Mouse (Mus musculus) intestine, embryonic 15.5 days (tissue): ENCODE data around the gene Thada. TPM values are rescaled to one million over a fixed set of nuclear protein-coding genes. Genes with fewer than 3 reads are reported as not detected.

Source experiments
- ATAC-seq: fragments of 200-750 bp; cut with Nextera tagmentation; 2 replicates; pipeline ENCODE4 v1.8.0; 2017; ENCODE audit warnings: moderate TSS enrichment, moderate library complexity
- H3K27ac ChIP-seq: fragments of 300-500 bp; sonication (generic); 2 replicates; pipeline ENCODE4 v1.5.1; 2015; ENCODE audit warnings: mild to moderate bottlenecking, inconsistent platforms
- H3K27me3 ChIP-seq: fragments of 300-500 bp; sonication (generic); replicated peaks from 2 replicates; pipeline ENCODE4 v1.6.1; 2015; ENCODE audit warnings: inconsistent platforms
- H3K36me3 ChIP-seq: fragments of 300-500 bp; sonication (generic); 2 replicates; pipeline ENCODE4 v1.6.1; 2015; ENCODE audit warnings: inconsistent platforms
- H3K4me1 ChIP-seq: fragments of 300-500 bp; sonication (generic); replicated peaks from 2 replicates; pipeline ENCODE4 v1.6.1; 2015; ENCODE audit warnings: inconsistent platforms
- H3K4me2 ChIP-seq: fragments of 300-500 bp; sonication (generic); replicated peaks from 2 replicates; pipeline ENCODE4 v1.6.1; 2015; ENCODE audit warnings: mild to moderate bottlenecking, inconsistent platforms
- H3K4me3 ChIP-seq: fragments of 300-500 bp; sonication (generic); replicated peaks from 2 replicates; pipeline ENCODE4 v1.5.1; 2015; ENCODE audit warnings: inconsistent platforms
- H3K9ac ChIP-seq: fragments of 300-500 bp; sonication (generic); 2 replicates; pipeline ENCODE4 v1.6.1; 2015; ENCODE audit warnings: inconsistent platforms
- H3K9me3 ChIP-seq: fragments of 300-500 bp; sonication (generic); 2 replicates; pipeline ENCODE4 v1.6.1; 2016; ENCODE audit warnings: inconsistent platforms
- WGBS: fragments of 180-500 bp; shearing (Covaris S2); methylation state at CpG from one replicate; pipeline ENCODE4 v1.1.7; 2015; 5-methylcytosine and 5-hydroxymethylcytosine counted together
- polyA plus RNA-seq: library from polyadenylated mRNA; unstranded; fragments of >200 nt; fragmentation: Nextera tagmentation; extraction: Ambion mirVana; gene quantifications from 2 replicates; pipeline ENCODE4 v1.2.1, GENCODE M21; 2015

Gene Thada
- polyA plus RNA-seq, 1 experiment from 2014 or later, result 6.3 TPM

GRCm38 (mm10) chr17:84352790-84353154 is 113.2 kb downstream of the Thada start:
- no peak overlapping the region for H3K4me3 ChIP-seq
- no peak for ATAC-seq
- no peaks in the 10 kb centered on the region for H3K36me3 ChIP-seq
- H3K27me3 ChIP-seq, result no peaks in the 10 kb centered on the region
- H3K4me2 ChIP-seq, result no peak overlapping the region
- H3K27ac ChIP-seq, result 0 out of 2 replicates have a peak overlapping the region, but pooled peaks have one; percentile 17
- H3K9ac ChIP-seq, result no peak overlapping the region
- peaks cover 10% of the 10 kb centered on the region for H3K4me1 ChIP-seq
- WGBS, result 89% methylated on average over 3 of the region's 3 CpGs
- no peaks in the 10 kb centered on the region for H3K9me3 ChIP-seq

GRCm38 (mm10) chr17:84351912-84352789 is 113.9 kb downstream of the Thada start:
- 70% methylated on average over 9 of the region's 9 CpGs for WGBS
- H3K4me3 ChIP-seq, result no peak overlapping the region
- no peak overlapping the region for H3K4me2 ChIP-seq
- H3K9ac ChIP-seq, result no peak overlapping the region
- H3K27ac ChIP-seq, result no peak overlapping the region
- no peaks in the 10 kb centered on the region for H3K36me3 ChIP-seq
- H3K9me3 ChIP-seq, result no peaks in the 10 kb centered on the region
- ATAC-seq, result 0 out of 2 replicates have a peak, but pooled peaks have one; percentile 32
- no peaks in the 10 kb centered on the region for H3K27me3 ChIP-seq
- peaks cover 10% of the 10 kb centered on the region for H3K4me1 ChIP-seq

DNA sequence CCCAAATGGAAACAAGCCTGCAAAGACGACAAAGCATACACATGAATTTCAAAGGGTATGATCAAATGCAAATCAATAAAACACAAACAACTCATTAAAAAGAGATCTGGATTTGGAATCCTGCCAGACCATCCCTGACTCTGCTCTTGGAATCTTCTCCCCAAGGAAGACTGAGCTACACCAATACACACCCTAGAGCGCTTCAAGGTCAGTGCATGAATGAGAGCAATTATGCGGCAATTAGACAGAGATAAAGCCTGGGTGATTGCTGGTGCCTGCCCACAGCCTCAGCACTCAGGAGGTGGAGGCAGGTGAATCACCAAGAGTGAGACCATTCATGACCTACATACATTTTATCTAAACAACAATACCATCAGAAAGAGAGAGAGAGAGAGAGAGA is 114.7 kb downstream of the Thada start:
- Histone ChIP-seq H3K36me3 (0 out of 2 replicates have a peak, but pooled peaks cover 3% of the 10 kb centered on the region), H3K9ac (no peak overlapping the region), H3K27ac (no peak overlapping the region), H3K9me3 (no peaks in the 10 kb centered on the region), H3K27me3 (no peaks in the 10 kb centered on the region), H3K4me3 (no peak overlapping the region), H3K4me1 (peaks cover 10% of the 10 kb centered on the region), H3K4me2 (no peak overlapping the region)
- ATAC-seq, result peak; percentile 95
- 47% methylated on average over 3 of the region's 3 CpGs for WGBS

DNA sequence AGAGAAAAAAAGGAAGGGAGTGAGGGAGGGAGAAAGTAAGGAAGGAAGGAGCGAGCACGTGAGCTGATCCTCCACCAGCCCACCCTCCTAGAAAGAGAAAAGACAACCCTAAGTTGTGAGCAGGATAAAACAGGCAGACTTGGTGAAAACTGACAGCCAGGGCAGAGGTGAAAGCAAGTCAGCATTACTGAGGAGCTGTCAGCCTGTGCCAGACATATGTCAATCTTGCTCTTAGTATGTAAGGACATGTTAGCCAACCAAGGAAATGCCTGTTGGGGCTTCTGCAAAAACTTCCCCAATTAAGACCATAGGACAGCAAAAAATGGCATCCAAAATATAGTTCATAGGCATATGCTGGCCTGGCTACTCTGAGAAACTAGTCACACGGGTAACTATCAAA is 117.1 kb downstream of the Thada start:
- Histone ChIP-seq H3K4me3 (no peak overlapping the region), H3K27me3 (no peaks in the 10 kb centered on the region), H3K9me3 (no peaks in the 10 kb centered on the region), H3K9ac (no peak overlapping the region), H3K36me3 (0 out of 2 replicates have a peak, but pooled peaks cover 4% of the 10 kb centered on the region), H3K27ac (no peak overlapping the region), H3K4me1 (peaks cover 8% of the 10 kb centered on the region), H3K4me2 (no peak overlapping the region)
- WGBS, result 88% methylated on average over 3 of the region's 3 CpGs
- ATAC-seq, result no peak

GRCm38 (mm10) chr17:84342299-84342817 is 123.6 kb downstream of the Thada start:
- ATAC-seq, result no peak
- 75% methylated on average over 6 of the region's 6 CpGs for WGBS

DNA sequence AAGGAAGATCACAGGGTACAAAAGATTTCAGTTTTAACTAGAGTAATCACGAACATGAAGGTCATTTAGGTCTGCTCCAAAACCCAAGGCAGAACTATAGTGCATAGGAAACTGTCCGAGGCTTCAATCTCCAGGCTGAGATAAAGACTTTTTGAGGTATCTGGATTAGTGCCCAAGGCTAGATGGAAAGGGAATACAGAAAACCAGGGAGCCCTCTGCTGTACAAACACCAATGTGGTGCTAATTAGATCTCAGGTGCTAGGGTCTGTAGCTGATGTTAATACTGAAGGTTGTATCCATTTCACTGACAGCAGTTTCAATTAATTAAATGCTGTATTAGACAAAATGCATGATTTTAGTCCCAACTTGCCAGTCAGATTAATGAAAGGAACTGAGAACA is 124.3 kb downstream of the Thada start:
- Histone ChIP-seq H3K4me3 (no peak overlapping the region), H3K9ac (no peak overlapping the region), H3K4me2 (no peak overlapping the region), H3K36me3 (0 out of 2 replicates have a peak, but pooled peaks cover 4% of the 10 kb centered on the region), H3K9me3 (no peaks in the 10 kb centered on the region), H3K4me1 (no peaks in the 10 kb centered on the region), H3K27me3 (no peaks in the 10 kb centered on the region), H3K27ac (no peak overlapping the region)
- WGBS, result 73% methylated on average over 2 of the region's 2 CpGs
- no peak for ATAC-seq

More at GRCm38 (mm10) chr17:84342299-84342817, 123.6 kb downstream of the Thada start:
- H3K36me3 ChIP-seq, result 0 out of 2 replicates have a peak, but pooled peaks cover 4% of the 10 kb centered on the region
- H3K4me1 ChIP-seq, result no peaks in the 10 kb centered on the region
- no peak overlapping the region for H3K4me2 ChIP-seq
- no peak overlapping the region for H3K4me3 ChIP-seq
- no peaks in the 10 kb centered on the region for H3K9me3 ChIP-seq
- no peaks in the 10 kb centered on the region for H3K27me3 ChIP-seq
- no peak overlapping the region for H3K27ac ChIP-seq
- no peak overlapping the region for H3K9ac ChIP-seq

GRCm38 (mm10) chr17:84340574-84340973 is 125.4 kb downstream of the Thada start:
- Histone ChIP-seq H3K36me3 (no peaks in the 10 kb centered on the region), H3K4me2 (no peak overlapping the region), H3K4me1 (no peaks in the 10 kb centered on the region), H3K4me3 (no peak overlapping the region), H3K27ac (no peak overlapping the region), H3K9ac (no peak overlapping the region), H3K9me3 (no peaks in the 10 kb centered on the region), H3K27me3 (no peaks in the 10 kb centered on the region)
- no peak for ATAC-seq
- 92% methylated on average over 3 of the region's 3 CpGs for WGBS

DNA sequence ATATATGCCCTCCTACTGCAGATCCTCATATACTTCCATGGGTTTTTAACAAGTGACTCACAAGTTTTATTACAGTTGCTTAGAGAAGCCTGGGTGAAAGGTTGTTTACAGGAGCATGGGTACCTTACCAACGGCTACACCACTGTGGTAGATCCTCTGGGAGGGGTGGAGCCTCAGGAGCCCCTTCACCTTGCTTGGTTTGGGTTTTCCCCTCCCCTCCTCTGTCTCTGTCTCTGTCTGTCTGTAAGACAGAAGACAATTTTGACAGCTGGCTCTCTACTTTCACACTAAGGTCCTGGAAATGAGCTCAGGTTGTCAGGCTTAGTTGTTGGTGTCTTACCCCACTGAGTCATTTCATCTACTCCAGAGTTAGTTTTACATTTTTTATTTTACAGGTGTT is 130.0 kb downstream of the Thada start:
- no peak overlapping the region for H3K4me3 ChIP-seq
- no peaks in the 10 kb centered on the region for H3K36me3 ChIP-seq
- H3K4me1 ChIP-seq, result no peaks in the 10 kb centered on the region
- no peaks in the 10 kb centered on the region for H3K9me3 ChIP-seq
- no peak overlapping the region for H3K27ac ChIP-seq
- H3K4me2 ChIP-seq, result no peak overlapping the region
- H3K27me3 ChIP-seq, result no peaks in the 10 kb centered on the region
- no peak overlapping the region for H3K9ac ChIP-seq
- 50% methylated on average over 1 of the region's 1 CpGs for WGBS
- peak; percentile 34; the same call in 1 of the 2 replicates for ATAC-seq

DNA sequence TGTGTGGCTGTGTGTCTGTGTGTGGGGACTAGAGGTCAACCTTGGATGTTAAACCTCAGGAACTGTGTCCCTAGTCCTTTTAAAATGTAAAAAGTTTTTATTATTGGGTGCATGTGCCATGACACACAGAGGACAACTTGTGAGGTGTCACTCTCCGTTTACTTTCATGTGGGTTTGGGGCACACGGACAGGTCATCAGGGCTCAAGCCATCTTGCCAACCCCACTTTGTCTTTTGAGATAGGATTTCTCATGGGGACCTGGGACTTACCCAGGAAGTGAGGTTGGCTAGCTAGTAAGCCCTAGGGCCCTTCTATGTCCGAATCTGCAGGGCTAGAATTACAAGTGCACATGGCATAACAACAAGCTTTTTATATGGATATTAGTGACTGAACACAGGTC is 130.9 kb downstream of the Thada start:
- Histone ChIP-seq H3K36me3 (no peaks in the 10 kb centered on the region), H3K4me3 (no peak overlapping the region)
- ATAC-seq, result no peak

GRCm38 (mm10) chr17:84334241-84335014 is 131.6 kb downstream of the Thada start:
- H3K27me3 ChIP-seq, result no peaks in the 10 kb centered on the region
- no peak overlapping the region for H3K4me3 ChIP-seq
- H3K9ac ChIP-seq, result no peak overlapping the region
- H3K4me2 ChIP-seq, result no peak overlapping the region
- H3K36me3 ChIP-seq, result no peaks in the 10 kb centered on the region
- H3K27ac ChIP-seq, result no peak overlapping the region
- no peaks in the 10 kb centered on the region for H3K9me3 ChIP-seq
- WGBS, result 68% methylated on average over 5 of the region's 5 CpGs
- no peak for ATAC-seq
- H3K4me1 ChIP-seq, result no peaks in the 10 kb centered on the region

More for the DNA sequence above, 130.9 kb downstream of the Thada start:
- Histone ChIP-seq H3K9ac (no peak overlapping the region), H3K4me2 (no peak overlapping the region), H3K9me3 (no peaks in the 10 kb centered on the region), H3K4me1 (no peaks in the 10 kb centered on the region), H3K27me3 (no peaks in the 10 kb centered on the region), H3K27ac (no peak overlapping the region)
- WGBS, result 87% methylated on average over 3 of the region's 3 CpGs

DNA sequence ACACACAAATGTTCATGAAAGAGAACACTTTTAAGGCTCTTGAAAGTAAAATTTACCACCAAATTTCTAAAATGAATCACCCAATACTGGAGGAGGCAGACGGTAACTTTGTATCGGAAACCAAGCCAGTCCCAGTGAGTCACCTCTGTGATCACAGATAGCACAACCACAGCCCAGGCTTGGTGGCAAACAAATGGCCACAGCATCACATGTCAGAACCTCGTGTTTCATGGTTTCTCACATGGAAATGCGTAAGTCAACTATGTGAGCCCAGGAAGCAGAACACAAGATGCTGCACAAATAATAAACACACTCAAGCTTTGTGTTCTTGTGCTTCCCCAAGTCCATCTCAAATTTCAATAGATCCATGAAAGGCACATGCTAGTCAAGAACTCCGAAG is 133.1 kb downstream of the Thada start:
- ATAC-seq, result no peak
- no peaks in the 10 kb centered on the region for H3K9me3 ChIP-seq
- 91% methylated on average over 5 of the region's 5 CpGs for WGBS

DNA sequence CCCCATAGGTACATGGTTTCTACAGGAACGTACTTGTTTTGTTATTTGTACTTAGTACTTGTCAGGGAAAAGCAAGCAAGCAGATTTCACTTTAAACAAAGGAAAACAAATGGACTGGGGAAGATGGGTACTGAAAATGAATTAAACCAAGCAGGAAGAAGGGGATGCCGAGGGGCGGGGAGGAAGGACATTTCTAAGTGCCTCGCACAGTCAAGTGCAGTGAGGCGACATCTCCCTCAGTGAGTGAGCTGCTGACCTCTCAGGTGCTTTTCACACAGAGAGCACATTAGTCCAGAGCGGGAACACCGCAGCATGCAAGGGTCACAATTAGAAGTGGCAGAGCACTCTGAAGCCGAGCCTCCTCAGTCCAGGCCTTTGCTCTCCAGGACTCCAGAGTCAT is 135.0 kb downstream of the Thada start:
- WGBS, result 80% methylated on average over 8 of the region's 8 CpGs

More for the DNA sequence above, 133.1 kb downstream of the Thada start:
- no peak overlapping the region for H3K4me2 ChIP-seq
- H3K36me3 ChIP-seq, result no peaks in the 10 kb centered on the region
- no peaks in the 10 kb centered on the region for H3K4me1 ChIP-seq
- H3K27me3 ChIP-seq, result no peaks in the 10 kb centered on the region
- no peak overlapping the region for H3K9ac ChIP-seq
- H3K27ac ChIP-seq, result no peak overlapping the region
- no peak overlapping the region for H3K4me3 ChIP-seq

More for the DNA sequence above, 135.0 kb downstream of the Thada start:
- Histone ChIP-seq H3K9ac (no peak overlapping the region), H3K9me3 (no peaks in the 10 kb centered on the region), H3K4me1 (no peaks in the 10 kb centered on the region), H3K4me3 (no peak overlapping the region), H3K4me2 (no peak overlapping the region), H3K36me3 (0 out of 2 replicates have a peak, but pooled peaks cover 6% of the 10 kb centered on the region), H3K27ac (no peak overlapping the region), H3K27me3 (no peaks in the 10 kb centered on the region)
- ATAC-seq, result no peak
